ENCODE assay signal across 1 mouse cellular context in the genomic region with DNA sequence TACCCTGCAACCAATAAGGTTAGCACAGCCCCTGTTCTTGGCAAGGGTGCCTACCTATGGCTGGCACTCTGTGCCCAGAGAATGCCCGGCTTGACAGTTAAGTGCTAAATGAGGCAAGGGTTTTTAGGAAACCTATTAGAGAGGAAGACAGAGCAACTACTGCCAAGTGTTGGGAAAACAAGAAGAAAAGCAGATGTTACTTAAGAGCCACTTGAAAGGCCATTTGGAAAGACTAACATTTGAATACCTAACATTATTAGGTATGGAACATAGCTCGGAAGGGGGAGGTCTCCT.
TF ChIP-seq lines count a peak whose summit lies in the region.

No protein-coding gene starts in this region.

TF ChIP-seq in CH12.LX, 34 proteins besides CTCF, POLR2A, EP300 and RAD21 (continued from another document):
- TF ChIP-seq TBP (conservative IDR thresholded peaks at IDR 0.05; ENCODE audit: low read depth, low read length), result 0 out of 2 replicates have a peak, but pooled peaks have one; percentile 14
